Mouse (Mus musculus) midbrain, embryonic 16.5 days (tissue): Measurements from ENCODE around the gene Zzz3. TPM values are rescaled to one million over a fixed set of nuclear protein-coding genes. Genes with fewer than 3 reads are reported as not detected.

ENCODE experiments used
- ATAC-seq: fragments of 200-750 bp; cut with Nextera tagmentation; 2 replicates; pipeline ENCODE4 v1.8.0; 2017; ENCODE audit warnings: moderate TSS enrichment
- H3K27ac ChIP-seq: fragments of 300-500 bp; sonication (generic); 2 replicates; pipeline ENCODE4 v1.5.1; 2014; ENCODE audit warnings: mild to moderate bottlenecking, low read length, mixed read lengths
- H3K27me3 ChIP-seq: fragments of 300-500 bp; sonication (generic); 2 replicates; pipeline ENCODE4 v1.6.1; 2014; ENCODE audit warnings: low read depth, low read length, mixed read lengths; ENCODE audit not compliant: control insufficient read depth, insufficient read depth
- H3K36me3 ChIP-seq: fragments of 300-500 bp; sonication (generic); 2 replicates; pipeline ENCODE4 v1.6.1; 2014; ENCODE audit warnings: mild to moderate bottlenecking, low read length, moderate library complexity, mixed read lengths; ENCODE audit not compliant: control insufficient read depth, insufficient read depth
- H3K4me1 ChIP-seq: fragments of 300-500 bp; sonication (generic); 2 replicates; pipeline ENCODE4 v1.6.1; 2014; ENCODE audit warnings: mild to moderate bottlenecking, low read length, mixed read lengths; ENCODE audit not compliant: control insufficient read depth, insufficient read depth
- H3K4me2 ChIP-seq: fragments of 300-500 bp; sonication (generic); 2 replicates; pipeline ENCODE4 v1.6.1; 2014; ENCODE audit warnings: mild to moderate bottlenecking, low read length, mixed read lengths
- H3K4me3 ChIP-seq: fragments of 300-500 bp; sonication (generic); 2 replicates; pipeline ENCODE4 v1.5.1; 2014; ENCODE audit warnings: low read depth, mild to moderate bottlenecking, low read length, moderate library complexity, mixed read lengths
- H3K9ac ChIP-seq: fragments of 300-500 bp; sonication (generic); 2 replicates; pipeline ENCODE4 v1.6.1; 2014; ENCODE audit warnings: low read depth, low read length, mixed read lengths
- H3K9me3 ChIP-seq: fragments of 300-500 bp; sonication (generic); replicated peaks from 2 replicates; pipeline ENCODE4 v1.6.1; 2014; ENCODE audit warnings: mild to moderate bottlenecking, low read length, mixed read lengths; ENCODE audit not compliant: control insufficient read depth, poor library complexity, severe bottlenecking
- WGBS: fragments of 180-500 bp; shearing (Covaris S2); extraction: QIAGEN DNeasy Blood & Tissue Kit; methylation state at CpG from one replicate; pipeline ENCODE4 v1.1.7; 2014; 5-methylcytosine and 5-hydroxymethylcytosine counted together
- polyA plus RNA-seq: library from polyadenylated mRNA; unstranded; fragments of >200 nt; fragmentation: Nextera tagmentation; extraction: Ambion mirVana; gene quantifications from 2 replicates; pipeline ENCODE4 v1.2.1, GENCODE M21; 2015

The Zzz3 gene
- polyA plus RNA-seq, 1 experiment from 2014 or later, result 27.1 TPM

DNA sequence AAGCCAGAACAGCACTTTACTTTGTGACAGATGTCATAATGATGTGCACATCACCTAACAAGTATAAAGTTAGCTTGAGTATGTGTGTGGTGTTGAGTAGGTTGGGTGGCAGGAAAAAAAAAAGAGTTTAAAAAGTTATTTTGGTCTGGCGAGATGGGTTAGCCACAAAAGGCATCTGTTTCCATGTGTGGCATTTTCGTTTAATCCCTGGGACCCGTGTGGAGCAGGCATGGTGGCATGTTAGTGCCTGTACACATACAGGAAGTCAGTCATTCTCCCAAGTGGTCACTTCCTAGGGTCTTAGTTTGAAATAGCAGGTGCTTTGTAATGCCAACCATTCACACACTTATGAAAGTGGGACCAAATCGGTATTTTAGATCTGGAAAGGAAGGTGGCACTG lies 17.1 kb downstream of the Zzz3 start:
- no peak overlapping the region for H3K9ac ChIP-seq
- H3K27ac ChIP-seq, result no peak overlapping the region
- WGBS, result 88% methylated on average over 4 of the region's 4 CpGs
- no peak overlapping the region for H3K4me3 ChIP-seq
- no peaks in the 10 kb centered on the region for H3K36me3 ChIP-seq
- no peak overlapping the region for H3K4me2 ChIP-seq
- no peak for ATAC-seq
- H3K27me3 ChIP-seq, result no peaks in the 10 kb centered on the region
- no peaks in the 10 kb centered on the region for H3K9me3 ChIP-seq
- H3K4me1 ChIP-seq, result no peaks in the 10 kb centered on the region; the same call in 1 of the 2 replicates

DNA sequence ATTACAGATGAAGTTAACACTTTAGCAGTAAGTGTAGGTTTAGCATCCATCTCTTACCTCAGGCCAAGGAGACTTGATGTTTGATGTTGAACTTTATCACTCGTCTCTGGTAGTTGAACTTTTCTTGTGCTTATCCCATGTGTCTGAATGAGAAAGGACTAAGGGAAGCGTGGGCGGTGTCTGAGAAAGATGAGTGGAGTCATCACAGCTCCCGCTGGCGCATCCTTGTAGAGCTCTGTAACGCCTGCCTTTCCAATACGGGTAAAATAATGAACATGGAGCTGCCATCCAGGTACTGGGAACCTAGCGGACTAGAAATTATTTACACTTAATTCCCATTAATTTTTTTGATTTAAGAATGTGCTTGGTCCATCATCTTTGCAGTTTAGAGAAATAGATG lies 33.7 kb downstream of the Zzz3 start:
- no peak for ATAC-seq
- Histone ChIP-seq H3K36me3 (peaks cover 11% of the 10 kb centered on the region), H3K4me2 (no peak overlapping the region)

DNA sequence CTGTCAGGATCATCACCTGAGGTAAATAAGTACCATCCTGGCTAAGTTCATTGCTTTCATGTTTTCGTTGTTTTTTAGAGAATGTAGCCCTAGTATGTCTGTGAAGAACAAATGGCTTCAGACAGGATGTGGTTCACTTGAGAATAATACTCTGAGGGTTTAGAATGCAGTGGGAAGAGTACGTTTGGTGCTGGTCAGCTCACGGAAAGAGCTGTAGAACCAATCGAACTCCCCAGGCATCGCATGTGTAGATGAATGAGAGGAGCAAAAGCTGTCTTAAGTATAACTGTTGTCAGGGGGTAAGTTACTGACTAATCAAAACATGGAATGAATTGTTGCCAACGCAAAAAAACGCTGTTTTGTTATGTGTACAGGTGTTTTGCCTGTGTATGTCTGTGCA lies 37.4 kb downstream of the Zzz3 start:
- Histone ChIP-seq H3K4me2 (no peak overlapping the region), H3K27ac (no peak overlapping the region), H3K4me1 (no peaks in the 10 kb centered on the region), H3K4me3 (no peak overlapping the region), H3K36me3 (peaks cover 6% of the 10 kb centered on the region), H3K9me3 (no peaks in the 10 kb centered on the region), H3K27me3 (no peaks in the 10 kb centered on the region), H3K9ac (no peak overlapping the region)
- no peak for ATAC-seq
- 95% methylated on average over 7 of the region's 7 CpGs for WGBS

More for the DNA sequence above, 33.7 kb downstream of the Zzz3 start:
- no peaks in the 10 kb centered on the region for H3K4me1 ChIP-seq
- no peaks in the 10 kb centered on the region for H3K9me3 ChIP-seq
- 92% methylated on average over 8 of the region's 8 CpGs for WGBS
- no peak overlapping the region for H3K4me3 ChIP-seq
- H3K9ac ChIP-seq, result no peak overlapping the region
- no peaks in the 10 kb centered on the region for H3K27me3 ChIP-seq
- H3K27ac ChIP-seq, result no peak overlapping the region

DNA sequence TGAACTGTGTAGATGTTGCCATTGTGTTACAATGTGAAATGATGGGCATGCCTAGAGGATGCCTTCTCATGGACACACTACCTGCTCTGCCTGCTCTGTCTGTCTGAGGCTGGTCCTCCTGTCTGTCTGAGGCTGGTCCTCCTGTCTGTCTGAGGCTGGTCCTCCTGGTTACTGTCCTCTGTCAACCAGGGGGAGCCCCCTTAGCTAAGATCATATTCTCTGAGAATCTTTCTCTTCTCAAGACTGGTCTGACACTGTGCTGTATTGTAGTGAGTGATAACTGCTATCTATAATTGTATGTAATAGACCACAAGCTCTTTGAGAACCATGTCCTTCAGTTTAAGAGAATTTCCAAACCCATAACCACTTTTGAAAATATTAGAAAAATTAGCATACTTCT lies 40.3 kb downstream of the Zzz3 start:
- Histone ChIP-seq H3K27ac (no peak overlapping the region), H3K4me1 (no peaks in the 10 kb centered on the region), H3K9me3 (no peaks in the 10 kb centered on the region), H3K4me3 (no peak overlapping the region), H3K4me2 (no peak overlapping the region), H3K27me3 (no peaks in the 10 kb centered on the region), H3K9ac (no peak overlapping the region), H3K36me3 (no peaks in the 10 kb centered on the region)
- ATAC-seq, result no peak

DNA sequence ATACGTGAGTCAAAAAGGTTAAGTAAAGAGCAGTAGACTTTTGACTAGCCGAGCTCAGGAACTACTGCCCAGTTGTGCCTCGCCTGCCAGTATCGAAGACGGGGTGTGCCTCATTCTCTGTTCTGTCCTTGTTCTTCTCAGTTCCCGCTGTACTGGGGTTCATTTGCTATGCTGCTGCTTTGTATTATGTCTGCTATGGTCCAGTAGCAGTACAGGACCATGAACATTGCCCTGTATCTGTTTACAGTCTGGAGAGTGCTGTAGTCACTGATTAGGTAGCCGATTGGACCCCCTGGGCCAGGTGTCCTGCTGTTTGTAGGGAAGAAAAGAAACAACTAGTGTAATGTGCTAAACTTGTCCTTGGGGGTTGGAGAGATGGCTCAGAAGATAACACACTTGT lies 42.8 kb downstream of the Zzz3 start:
- 96% methylated on average over 7 of the region's 7 CpGs for WGBS
- no peak overlapping the region for H3K27ac ChIP-seq
- no peak for ATAC-seq
- no peak overlapping the region for H3K4me2 ChIP-seq
- H3K9ac ChIP-seq, result no peak overlapping the region
- H3K4me1 ChIP-seq, result no peaks in the 10 kb centered on the region
- no peaks in the 10 kb centered on the region for H3K9me3 ChIP-seq
- no peaks in the 10 kb centered on the region for H3K36me3 ChIP-seq
- H3K27me3 ChIP-seq, result no peaks in the 10 kb centered on the region
- no peak overlapping the region for H3K4me3 ChIP-seq

DNA sequence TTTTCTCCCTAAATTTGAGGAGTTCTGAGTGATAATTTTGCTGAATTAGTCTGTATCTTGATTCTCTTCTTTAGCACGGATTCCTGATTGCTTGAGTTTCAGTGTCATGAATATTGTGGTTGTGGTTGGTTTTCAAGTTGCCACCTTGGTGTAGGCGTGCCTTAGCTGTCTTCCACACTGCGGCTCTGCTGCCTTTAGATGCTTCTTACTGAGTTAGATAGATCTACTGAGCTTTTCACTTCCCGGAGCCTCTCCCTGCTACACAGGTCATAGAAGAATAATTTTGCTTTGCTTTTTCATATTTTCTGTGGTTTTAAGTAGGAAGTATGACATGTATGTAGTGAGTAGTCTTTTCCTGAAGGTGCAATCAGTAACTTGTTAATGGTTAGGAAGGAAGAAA lies 47.5 kb downstream of the Zzz3 start:
- no peaks in the 10 kb centered on the region for H3K36me3 ChIP-seq
- H3K27ac ChIP-seq, result no peak overlapping the region
- no peak overlapping the region for H3K9ac ChIP-seq
- no peak overlapping the region for H3K4me3 ChIP-seq
- H3K4me1 ChIP-seq, result no peaks in the 10 kb centered on the region
- WGBS, result 98% methylated on average over 4 of the region's 4 CpGs
- H3K4me2 ChIP-seq, result no peak overlapping the region
- H3K9me3 ChIP-seq, result no peaks in the 10 kb centered on the region
- H3K27me3 ChIP-seq, result no peaks in the 10 kb centered on the region
- no peak for ATAC-seq

DNA sequence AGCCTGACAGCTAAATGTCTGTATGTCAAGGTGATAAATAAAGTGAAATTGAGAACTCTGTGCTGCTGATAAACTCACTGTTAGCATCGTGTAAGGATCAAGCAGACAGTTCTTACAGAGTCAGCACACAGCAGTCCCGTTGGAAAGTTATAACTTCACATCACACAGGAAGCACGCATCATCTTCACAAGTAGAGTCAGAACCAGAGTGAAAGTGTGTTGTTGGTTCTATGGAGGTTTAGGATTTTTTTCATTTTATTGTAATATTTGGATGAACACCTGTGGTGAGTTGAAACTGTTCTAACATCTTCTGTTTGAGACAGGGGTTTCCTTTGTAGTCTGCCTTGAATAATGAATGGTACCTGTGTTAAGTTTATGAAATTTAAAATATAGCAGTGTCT lies 48.8 kb downstream of the Zzz3 start:
- Histone ChIP-seq H3K4me2 (no peak overlapping the region), H3K36me3 (no peaks in the 10 kb centered on the region), H3K9me3 (no peaks in the 10 kb centered on the region), H3K9ac (no peak overlapping the region), H3K4me3 (no peak overlapping the region), H3K27me3 (no peaks in the 10 kb centered on the region), H3K27ac (no peak overlapping the region), H3K4me1 (no peaks in the 10 kb centered on the region)
- no peak for ATAC-seq
- 93% methylated on average over 3 of the region's 3 CpGs for WGBS

DNA sequence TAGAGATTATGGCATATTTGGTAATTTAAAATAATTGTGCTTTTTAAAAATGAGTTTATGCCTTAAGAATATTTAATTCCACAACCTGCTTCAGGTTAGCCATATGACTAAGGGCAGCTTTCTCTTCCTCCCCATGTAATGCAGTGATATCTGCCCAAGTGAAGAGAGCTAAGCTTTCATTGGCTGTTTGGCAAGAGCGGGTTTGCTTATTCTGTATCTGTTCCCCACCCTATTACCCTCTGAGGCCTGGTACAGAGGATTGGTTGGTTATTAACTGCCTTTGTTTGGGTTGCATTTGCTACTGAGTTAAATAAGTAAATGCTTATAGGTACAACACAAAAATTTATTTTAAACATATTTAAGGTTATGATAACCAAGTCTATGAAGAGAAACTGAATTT lies 51.7 kb downstream of the Zzz3 start:
- no peak overlapping the region for H3K4me3 ChIP-seq
- H3K9me3 ChIP-seq, result no peaks in the 10 kb centered on the region
- no peaks in the 10 kb centered on the region for H3K4me1 ChIP-seq
- H3K27me3 ChIP-seq, result no peaks in the 10 kb centered on the region
- peaks cover 2% of the 10 kb centered on the region; the same call in 1 of the 2 replicates for H3K36me3 ChIP-seq
- ATAC-seq, result no peak
- no peak overlapping the region for H3K9ac ChIP-seq
- H3K4me2 ChIP-seq, result no peak overlapping the region
- 97% methylated on average over 1 of the region's 1 CpGs for WGBS
- H3K27ac ChIP-seq, result no peak overlapping the region

DNA sequence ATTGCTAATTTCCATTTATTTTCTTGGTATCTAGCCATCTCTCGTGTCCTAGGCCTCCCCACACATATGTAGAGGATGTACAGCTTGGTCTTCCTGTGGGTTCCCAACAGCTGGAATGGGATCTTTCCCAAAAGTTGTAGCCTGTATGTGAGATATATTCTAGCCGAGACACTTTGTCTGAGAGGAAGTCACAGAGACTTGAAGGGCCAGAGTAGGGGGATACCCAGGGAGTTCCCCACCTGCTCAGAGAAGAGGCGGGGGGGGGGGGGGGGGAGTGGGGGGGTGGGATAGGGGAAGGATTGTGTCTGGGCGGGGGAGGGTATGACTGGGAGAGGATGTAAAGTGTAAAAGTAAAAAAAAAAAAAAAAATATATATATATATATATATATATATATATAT lies 57.9 kb downstream of the Zzz3 start:
- Histone ChIP-seq H3K4me1 (no peaks in the 10 kb centered on the region), H3K9me3 (no peaks in the 10 kb centered on the region), H3K4me3 (no peak overlapping the region), H3K9ac (no peak overlapping the region), H3K27ac (no peak overlapping the region), H3K4me2 (no peak overlapping the region), H3K36me3 (peaks cover 25% of the 10 kb centered on the region), H3K27me3 (no peaks in the 10 kb centered on the region)
- WGBS, result 95% methylated on average over 3 of the region's 4 CpGs
- no peak for ATAC-seq
